Mouse (Mus musculus): ENCODE data around the gene Ephb2. TPM values are rescaled to one million over a fixed set of nuclear protein-coding genes. Genes with fewer than 3 reads are reported as not detected.

Ephb2 gene
- polyA plus RNA-seq, 1 experiment from 2014 or later: 31.0 TPM

DNA sequence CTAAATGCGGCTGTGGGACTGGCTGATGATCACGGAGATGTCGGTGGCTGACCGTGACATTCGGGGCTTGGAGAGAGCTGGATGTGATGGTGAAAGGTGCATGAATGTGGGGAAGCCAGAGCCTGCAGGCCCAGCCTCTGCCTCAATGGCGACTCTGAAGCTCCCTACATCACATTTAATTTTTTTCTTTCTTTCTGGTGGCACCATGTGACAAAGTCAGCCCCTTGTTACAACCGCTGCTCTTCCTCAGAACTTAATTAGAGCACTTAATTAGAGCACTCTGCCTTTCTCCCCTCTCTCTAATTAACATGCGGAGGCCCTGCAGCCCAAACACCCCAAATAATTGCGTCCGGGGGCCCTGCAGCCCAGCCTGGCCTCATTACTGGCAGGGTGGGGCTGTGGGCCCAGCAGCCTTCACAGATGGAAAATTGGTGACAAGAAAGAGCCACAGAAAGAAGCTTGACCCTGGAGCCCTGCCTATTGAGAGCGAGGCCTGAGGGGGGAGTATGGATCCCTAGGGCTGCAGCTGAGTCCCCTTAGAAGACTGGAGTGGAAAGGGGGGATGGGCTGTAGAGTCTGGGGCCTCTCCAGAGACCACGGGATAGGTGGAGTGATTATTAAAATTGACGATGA, 62.7 kb downstream of the Ephb2 start:
- Histone ChIP-seq H3K4me3 (no peak overlapping the region), H3K4me2 (no peak overlapping the region), H3K9me3 (no peaks in the 10 kb centered on the region), H3K27ac (peak overlapping the region; percentile 53), H3K9ac (no peak overlapping the region), H3K4me1 (peaks cover 44% of the 10 kb centered on the region), H3K27me3 (replicated peaks) (no peaks in the 10 kb centered on the region), H3K36me3 (replicated peaks) (0 out of 2 replicates have a peak, but pooled peaks cover 7% of the 10 kb centered on the region)
- WGBS: 39% methylated on average over 13 of the region's 13 CpGs
- no peak for ATAC-seq (replicated peaks)

DNA sequence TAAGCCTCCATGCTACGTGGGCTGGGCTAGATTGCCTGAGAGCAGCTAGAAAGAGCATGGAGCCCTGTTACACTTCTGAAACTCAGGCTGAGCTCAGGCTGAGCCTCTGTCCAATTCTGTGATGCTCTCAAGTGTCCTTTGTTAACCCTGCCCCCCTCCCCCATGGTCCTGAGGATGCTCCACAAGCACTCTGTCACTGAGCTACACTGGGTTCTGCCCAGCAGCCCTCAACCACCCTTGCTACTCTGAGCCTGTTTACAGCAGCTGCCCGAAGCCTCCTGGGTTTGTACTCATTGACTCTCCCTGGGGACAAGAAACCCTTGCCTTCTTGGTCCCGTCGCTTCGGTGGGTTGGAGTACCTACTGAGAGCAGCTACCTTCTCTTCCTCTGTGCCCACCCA, 63.5 kb downstream of the Ephb2 start:
- H3K4me2 ChIP-seq: no peak overlapping the region

DNA sequence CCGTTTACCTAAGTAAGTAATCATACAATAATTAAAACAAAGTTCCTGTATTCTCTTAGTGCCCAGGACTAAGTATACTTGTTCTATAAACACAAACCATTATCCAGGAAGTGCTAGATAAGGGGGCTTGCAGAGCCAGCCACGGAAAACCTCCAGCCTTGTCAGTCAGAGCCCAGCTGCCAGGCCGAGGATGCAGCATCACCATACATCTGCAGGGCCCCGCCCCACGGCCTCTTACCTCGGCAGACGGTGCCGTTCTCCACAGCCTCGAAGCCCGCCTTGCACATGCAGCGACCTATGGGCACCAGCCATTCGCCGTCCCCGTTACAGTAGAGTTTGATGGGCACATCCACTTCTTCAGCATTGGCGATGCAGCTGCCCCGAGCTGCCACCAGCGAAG, 65.1 kb downstream of the Ephb2 start:
- H3K36me3 ChIP-seq (replicated peaks): 0 out of 2 replicates have a peak, but pooled peaks cover 7% of the 10 kb centered on the region
- H3K9ac ChIP-seq: no peak overlapping the region
- no peak overlapping the region for H3K4me2 ChIP-seq
- H3K4me1 ChIP-seq: peaks cover 28% of the 10 kb centered on the region
- no peaks in the 10 kb centered on the region for H3K27me3 ChIP-seq (replicated peaks)
- H3K4me3 ChIP-seq: no peak overlapping the region
- no peaks in the 10 kb centered on the region for H3K9me3 ChIP-seq
- 91% methylated on average over 17 of the region's 17 CpGs for whole genome bisulfite sequencing
- no peak overlapping the region for H3K27ac ChIP-seq
- no peak for ATAC-seq (replicated peaks)

More for the DNA sequence above, 63.5 kb downstream of the Ephb2 start:
- Histone ChIP-seq H3K4me3 (no peak overlapping the region), H3K27me3 (replicated peaks) (no peaks in the 10 kb centered on the region), H3K9me3 (no peaks in the 10 kb centered on the region), H3K36me3 (replicated peaks) (0 out of 2 replicates have a peak, but pooled peaks cover 7% of the 10 kb centered on the region), H3K27ac (peak overlapping the region; percentile 53), H3K9ac (no peak overlapping the region), H3K4me1 (peaks cover 40% of the 10 kb centered on the region)
- ATAC-seq (replicated peaks): peak; percentile 25; the same call in 1 of the 2 replicates
- WGBS: 51% methylated on average over 5 of the region's 5 CpGs

DNA sequence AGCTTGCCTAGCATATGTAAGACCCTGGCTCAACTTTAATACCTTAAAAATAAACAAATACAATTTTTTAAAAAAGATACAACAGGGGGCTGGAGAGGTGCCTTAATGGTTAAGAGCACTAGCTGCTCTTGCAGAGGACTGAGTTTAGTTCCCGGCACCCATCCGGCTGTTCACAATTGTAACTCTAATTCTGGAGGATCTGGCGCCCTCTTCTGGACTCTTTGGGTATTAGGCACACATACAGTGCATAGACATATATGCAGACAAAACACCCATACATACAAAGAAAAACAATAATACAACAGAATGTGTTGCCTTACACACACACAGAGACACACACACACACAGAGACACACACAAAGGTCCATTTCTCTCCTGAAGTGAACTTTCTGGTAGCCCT, 67.3 kb downstream of the Ephb2 start:
- Histone ChIP-seq H3K9me3 (no peaks in the 10 kb centered on the region), H3K9ac (no peak overlapping the region), H3K27ac (no peak overlapping the region), H3K4me3 (no peak overlapping the region), H3K36me3 (replicated peaks) (0 out of 2 replicates have a peak, but pooled peaks cover 7% of the 10 kb centered on the region), H3K4me2 (no peak overlapping the region), H3K4me1 (peaks cover 19% of the 10 kb centered on the region), H3K27me3 (replicated peaks) (no peaks in the 10 kb centered on the region)
- ATAC-seq (replicated peaks): no peak
- 91% methylated on average over 3 of the region's 3 CpGs for WGBS

DNA sequence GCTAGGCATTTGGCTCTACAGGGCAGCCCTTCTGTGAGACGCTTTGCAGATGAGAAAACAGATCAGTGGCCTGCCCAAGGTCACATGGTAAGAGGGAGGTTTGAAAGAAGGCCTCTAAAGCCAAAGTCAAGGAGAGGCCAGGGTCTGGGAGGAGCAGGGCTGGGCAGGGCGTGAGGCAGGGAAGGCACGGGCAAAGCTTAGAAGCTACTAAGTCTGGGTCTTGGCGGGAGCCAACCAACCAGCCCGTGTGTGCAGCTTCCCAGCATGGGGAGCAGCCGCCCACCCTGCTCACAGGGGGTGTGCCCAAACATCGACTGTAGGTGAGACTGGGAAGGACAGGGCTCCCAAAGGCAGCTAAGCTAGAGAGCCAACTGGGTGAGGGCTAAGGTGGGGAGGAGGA, 70.7 kb downstream of the Ephb2 start:
- WGBS: 72% methylated on average over 7 of the region's 7 CpGs
- ATAC-seq (replicated peaks): no peak

DNA sequence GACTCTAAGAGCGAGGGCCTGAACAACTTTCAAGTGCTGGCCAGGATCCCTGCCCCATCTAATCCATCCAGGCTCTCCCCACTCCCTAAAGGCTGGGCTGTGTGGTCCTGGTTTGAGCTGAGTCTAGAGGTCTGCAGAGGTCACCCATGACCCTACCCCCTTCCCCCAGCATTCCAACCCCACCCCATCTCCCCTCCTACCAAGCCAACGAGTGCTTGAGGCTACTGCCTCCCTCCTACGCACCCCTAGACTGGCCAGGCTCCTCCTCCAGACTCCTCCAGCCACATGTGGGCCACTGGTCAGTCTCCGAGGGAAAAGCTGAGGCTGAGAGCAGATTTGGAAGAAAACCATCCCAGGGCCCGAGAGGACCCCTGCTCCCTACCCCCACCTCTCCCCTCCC, 72.4 kb downstream of the Ephb2 start:
- H3K4me1 ChIP-seq: peaks cover 34% of the 10 kb centered on the region
- H3K9ac ChIP-seq: no peak overlapping the region
- no peak overlapping the region for H3K4me2 ChIP-seq
- ATAC-seq (replicated peaks): no peak
- no peak overlapping the region for H3K4me3 ChIP-seq
- no peak overlapping the region for H3K27ac ChIP-seq
- no peaks in the 10 kb centered on the region for H3K27me3 ChIP-seq (replicated peaks)
- 34% methylated on average over 5 of the region's 5 CpGs for WGBS
- no peaks in the 10 kb centered on the region for H3K9me3 ChIP-seq
- H3K36me3 ChIP-seq (replicated peaks): no peaks in the 10 kb centered on the region

More for the DNA sequence above, 70.7 kb downstream of the Ephb2 start:
- H3K36me3 ChIP-seq (replicated peaks): 0 out of 2 replicates have a peak, but pooled peaks cover 3% of the 10 kb centered on the region
- no peaks in the 10 kb centered on the region for H3K9me3 ChIP-seq
- no peaks in the 10 kb centered on the region for H3K27me3 ChIP-seq (replicated peaks)
- peaks cover 26% of the 10 kb centered on the region for H3K4me1 ChIP-seq
- no peak overlapping the region for H3K4me2 ChIP-seq
- H3K27ac ChIP-seq: no peak overlapping the region
- no peak overlapping the region for H3K4me3 ChIP-seq
- H3K9ac ChIP-seq: no peak overlapping the region

DNA sequence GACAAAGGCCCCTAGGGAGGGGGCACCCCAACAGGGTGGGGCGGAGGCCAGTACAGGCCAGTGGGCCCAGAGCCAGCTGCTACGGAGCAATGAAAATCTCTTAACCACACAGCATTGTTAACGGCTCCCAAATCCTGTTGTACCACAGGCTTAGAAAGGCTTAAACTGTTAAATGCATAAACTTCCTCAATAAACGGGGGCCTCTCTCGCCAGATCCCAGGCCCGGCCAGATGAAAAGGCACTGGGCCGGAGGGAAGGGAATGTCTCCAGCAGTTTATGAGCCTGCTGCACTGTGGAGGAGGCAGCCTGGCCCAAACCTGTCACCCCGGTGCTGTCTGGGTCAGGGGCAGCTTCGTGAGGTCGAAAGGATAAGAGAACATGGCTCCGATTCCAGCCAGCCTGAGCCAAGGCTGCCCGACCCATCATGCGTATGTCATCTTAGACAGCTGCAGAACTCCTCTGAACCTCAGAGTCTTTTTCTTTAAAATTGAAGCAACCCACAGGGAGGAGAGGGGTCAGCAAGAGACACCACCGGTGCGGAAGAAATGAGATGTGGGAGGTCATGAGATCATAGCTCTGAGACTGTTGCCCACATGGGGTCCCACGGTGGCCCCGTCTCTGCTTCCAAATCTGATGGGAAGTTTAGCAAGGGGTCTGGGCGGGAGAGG, 73.9 kb downstream of the Ephb2 start:
- Histone ChIP-seq H3K27me3 (replicated peaks) (no peaks in the 10 kb centered on the region), H3K9ac (no peak overlapping the region), H3K9me3 (no peaks in the 10 kb centered on the region), H3K36me3 (replicated peaks) (no peaks in the 10 kb centered on the region), H3K4me1 (peaks cover 49% of the 10 kb centered on the region), H3K27ac (peak overlapping the region; percentile 59), H3K4me2 (no peak overlapping the region), H3K4me3 (no peak overlapping the region)
- 9% methylated on average over 18 of the region's 18 CpGs for WGBS
- ATAC-seq (replicated peaks): no peak

DNA sequence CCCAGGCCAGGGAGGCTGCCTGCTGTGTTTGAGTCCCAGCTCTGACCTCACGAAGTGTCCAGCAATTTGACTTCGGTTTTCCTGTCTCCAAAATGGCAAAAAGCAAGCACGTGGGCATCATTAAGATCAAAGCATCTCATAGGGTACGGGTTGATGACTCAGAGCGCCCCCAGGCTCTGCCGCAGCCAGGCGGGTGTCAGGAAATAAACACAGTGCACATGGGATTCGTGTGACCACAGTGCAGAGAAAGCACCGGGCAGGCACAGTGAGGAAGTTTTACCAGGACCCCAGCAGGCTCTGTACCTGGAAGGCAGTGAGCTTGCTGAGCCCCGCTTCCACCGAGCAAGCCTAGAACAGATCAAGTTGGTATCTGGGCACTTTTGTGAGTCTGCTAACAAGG, 74.9 kb downstream of the Ephb2 start:
- no peaks in the 10 kb centered on the region for H3K36me3 ChIP-seq (replicated peaks)
- ATAC-seq (replicated peaks): no peak
- WGBS: 62% methylated on average over 11 of the region's 11 CpGs
- no peak overlapping the region for H3K27ac ChIP-seq
- H3K9ac ChIP-seq: no peak overlapping the region
- no peaks in the 10 kb centered on the region for H3K27me3 ChIP-seq (replicated peaks)
- H3K9me3 ChIP-seq: no peaks in the 10 kb centered on the region
- H3K4me3 ChIP-seq: no peak overlapping the region
- peaks cover 59% of the 10 kb centered on the region for H3K4me1 ChIP-seq
- no peak overlapping the region for H3K4me2 ChIP-seq

DNA sequence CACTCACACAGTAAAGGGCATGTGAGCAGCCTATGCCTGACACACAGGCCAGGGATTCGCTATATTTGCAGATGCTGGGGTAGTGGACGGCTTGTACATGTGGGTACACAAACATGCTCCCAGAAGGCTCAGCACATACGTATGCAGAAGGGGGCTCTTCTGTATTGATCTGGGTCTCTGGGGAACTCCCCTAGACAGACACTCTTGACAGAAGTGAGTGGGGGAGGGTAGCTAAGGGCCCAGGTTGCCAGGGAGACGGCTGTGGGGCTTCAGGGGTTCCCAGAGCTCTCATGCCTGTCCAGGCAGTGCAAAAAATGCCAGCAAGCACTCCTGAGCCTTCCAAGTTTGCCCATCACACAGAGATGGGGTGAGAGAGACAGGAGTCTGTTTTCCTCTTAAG, 78.7 kb downstream of the Ephb2 start:
- Histone ChIP-seq H3K4me2 (no peak overlapping the region), H3K9ac (peak overlapping the region; percentile 15), H3K4me3 (no peak overlapping the region), H3K36me3 (replicated peaks) (no peaks in the 10 kb centered on the region), H3K27me3 (replicated peaks) (no peaks in the 10 kb centered on the region), H3K4me1 (peaks cover 86% of the 10 kb centered on the region), H3K27ac (peak overlapping the region; percentile 90), H3K9me3 (no peaks in the 10 kb centered on the region)
- ATAC-seq (replicated peaks): peak; percentile 28; the same call in 1 of the 2 replicates
- 13% methylated on average over 4 of the region's 4 CpGs for WGBS

DNA sequence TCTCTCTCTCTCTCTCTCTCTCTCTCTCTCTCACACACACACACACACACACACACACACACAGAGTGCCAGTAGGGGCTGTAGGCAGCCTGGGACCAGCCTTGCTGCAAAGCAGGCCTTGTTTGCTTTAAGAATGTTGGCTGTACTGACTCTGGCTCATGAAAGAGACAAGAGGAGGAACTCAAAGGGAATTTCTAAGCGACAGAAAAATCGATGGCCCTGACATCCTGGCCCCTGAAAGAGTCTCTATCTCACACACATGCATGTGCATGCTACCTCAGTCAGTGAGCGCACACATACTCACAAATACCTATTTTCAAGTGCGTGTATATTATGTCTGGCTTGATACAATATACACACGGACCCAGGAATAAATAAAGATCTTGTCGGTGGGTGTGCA, 79.3 kb downstream of the Ephb2 start:
- peak overlapping the region; percentile 13; the same call in 1 of the 2 replicates for H3K9ac ChIP-seq
- WGBS: 21% methylated on average over 6 of the region's 6 CpGs
- no peaks in the 10 kb centered on the region for H3K27me3 ChIP-seq (replicated peaks)
- H3K9me3 ChIP-seq: no peaks in the 10 kb centered on the region
- H3K4me1 ChIP-seq: peaks cover 86% of the 10 kb centered on the region
- H3K36me3 ChIP-seq (replicated peaks): no peaks in the 10 kb centered on the region
- H3K27ac ChIP-seq: peak overlapping the region; percentile 90
- H3K4me2 ChIP-seq: no peak overlapping the region
- 0 out of 2 replicates have a peak, but pooled peaks have one; percentile 8 for ATAC-seq (replicated peaks)
- no peak overlapping the region for H3K4me3 ChIP-seq

DNA sequence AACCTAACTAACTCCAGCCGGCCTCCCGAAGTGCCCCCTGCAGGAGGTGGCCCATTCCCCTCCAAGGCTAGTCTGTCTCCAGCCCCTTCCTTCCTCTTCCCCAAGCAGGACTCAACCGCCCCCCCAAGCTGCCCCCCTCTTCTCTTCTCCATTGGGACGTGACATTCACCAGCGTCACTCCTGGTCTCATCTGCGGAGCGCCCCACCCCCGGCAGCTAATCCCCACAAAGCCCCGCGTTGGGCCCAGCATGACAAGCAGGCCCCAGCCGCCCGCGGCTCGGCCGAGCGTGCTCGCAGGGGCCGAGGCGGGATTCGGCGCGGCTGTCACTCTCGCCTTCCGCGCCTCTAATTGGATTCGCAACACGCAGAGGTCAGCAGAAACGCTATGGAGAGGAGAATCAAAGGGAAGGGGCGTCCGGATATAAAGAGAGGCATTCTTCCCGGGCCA, 80.4 kb downstream of the Ephb2 start:
- peak overlapping the region; percentile 14; the same call in 1 of the 2 replicates for H3K4me3 ChIP-seq
- H3K27me3 ChIP-seq (replicated peaks): no peaks in the 10 kb centered on the region
- H3K9me3 ChIP-seq: no peaks in the 10 kb centered on the region
- H3K4me2 ChIP-seq: peak overlapping the region; percentile 45
- peak; percentile 74 for ATAC-seq (replicated peaks)
- peak overlapping the region; percentile 29; the same call in 1 of the 2 replicates for H3K9ac ChIP-seq
- peak overlapping the region; percentile 90 for H3K27ac ChIP-seq
- under 1% methylated on average over 31 of the region's 31 CpGs for WGBS
- H3K36me3 ChIP-seq (replicated peaks): no peaks in the 10 kb centered on the region
- H3K4me1 ChIP-seq: peaks cover 88% of the 10 kb centered on the region

DNA sequence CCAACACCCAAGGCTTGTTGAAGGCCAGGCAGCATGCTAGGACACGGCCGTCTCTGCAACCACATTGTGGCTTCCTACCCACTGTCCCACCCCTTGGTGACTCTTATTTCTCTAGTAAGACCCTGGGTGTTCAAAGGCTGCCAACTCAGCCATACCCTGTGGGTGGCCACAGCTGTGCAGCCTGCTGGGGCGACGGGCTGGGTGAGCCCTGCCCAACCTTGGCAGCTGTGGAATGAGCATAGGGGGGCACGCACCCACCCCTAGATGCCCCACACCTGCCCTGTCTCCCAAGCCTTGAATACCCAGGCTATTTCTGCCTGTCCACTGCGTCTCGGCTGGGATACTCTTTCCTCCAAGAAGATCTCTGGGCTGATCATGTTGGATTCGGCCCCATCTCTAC, 81.5 kb downstream of the Ephb2 start:
- Histone ChIP-seq H3K4me2 (no peak overlapping the region), H3K4me3 (no peak overlapping the region), H3K4me1 (peaks cover 99% of the 10 kb centered on the region), H3K9ac (no peak overlapping the region), H3K27ac (peak overlapping the region; percentile 90), H3K9me3 (no peaks in the 10 kb centered on the region), H3K36me3 (replicated peaks) (no peaks in the 10 kb centered on the region), H3K27me3 (replicated peaks) (no peaks in the 10 kb centered on the region)
- no peak for ATAC-seq (replicated peaks)
- 63% methylated on average over 8 of the region's 8 CpGs for WGBS

Data from midbrain, embryonic 15.5 days (tissue).